Mouse (Mus musculus): Measurements from ENCODE around the gene Kif24. TPM values are rescaled to one million over a fixed set of nuclear protein-coding genes. Genes with fewer than 3 reads are reported as not detected.

The Kif24 gene
- polyA plus RNA-seq, 1 experiment from 2014 or later, result 9.1 TPM

DNA sequence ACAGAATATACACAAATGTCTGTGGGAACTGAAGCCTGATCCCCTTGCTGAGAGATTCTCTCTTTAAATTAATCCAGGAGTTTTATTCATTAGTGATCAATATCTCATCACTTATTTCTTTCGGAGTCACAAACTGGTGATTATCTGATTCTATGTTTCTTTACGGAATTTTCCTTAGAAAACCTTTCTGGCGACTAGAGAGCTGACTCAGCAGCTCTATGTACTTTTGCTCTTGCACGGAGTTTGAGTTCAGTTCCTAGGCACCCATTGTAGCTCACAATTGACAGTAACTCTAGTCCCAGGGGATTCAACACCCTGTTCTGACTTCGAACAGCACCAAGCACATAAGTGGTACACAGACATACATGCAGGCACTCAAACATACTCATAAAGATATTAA lies 25.8 kb downstream of the Kif24 start:
- Histone ChIP-seq H3K4me1 (no peaks in the 10 kb centered on the region), H3K36me3 (no peaks in the 10 kb centered on the region), H3K27me3 (ENCODE audit: insufficient read depth, poor library complexity, severe bottlenecking) (no peaks in the 10 kb centered on the region), H3K9me3 (no peaks in the 10 kb centered on the region), H3K27ac (no peak overlapping the region), H3K4me3 (no peak overlapping the region)
- no peak for DNase-seq (ENCODE audit: low spot score)
- WGBS, result 86% methylated on average over 5 of the region's 5 CpGs

DNA sequence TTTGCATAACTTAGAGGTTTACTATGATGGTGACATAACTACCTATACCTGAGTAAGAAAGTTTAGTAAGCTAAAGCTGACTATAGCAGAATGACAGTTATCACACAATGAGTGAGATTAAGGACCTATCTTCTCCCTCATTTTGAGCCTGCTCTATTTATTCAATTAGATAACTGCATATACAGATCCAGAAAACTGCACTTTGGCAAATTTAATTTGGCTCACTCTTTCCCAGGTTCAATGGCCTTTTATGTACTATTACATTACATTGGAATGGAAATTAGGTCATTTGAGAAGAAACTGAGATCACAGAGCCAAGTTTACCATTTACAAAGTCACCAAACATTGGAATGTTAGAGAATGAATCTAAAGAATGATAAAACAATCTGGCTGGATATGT lies 47.7 kb downstream of the Kif24 start:
- Histone ChIP-seq H3K27me3 (ENCODE audit: insufficient read depth, poor library complexity, severe bottlenecking) (no peaks in the 10 kb centered on the region), H3K9me3 (no peaks in the 10 kb centered on the region), H3K4me3 (no peak overlapping the region), H3K4me1 (no peaks in the 10 kb centered on the region), H3K27ac (no peak overlapping the region), H3K36me3 (peaks cover 6% of the 10 kb centered on the region; the same call in 1 of the 2 replicates)
- DNase-seq (ENCODE audit: low spot score), result no peak

DNA sequence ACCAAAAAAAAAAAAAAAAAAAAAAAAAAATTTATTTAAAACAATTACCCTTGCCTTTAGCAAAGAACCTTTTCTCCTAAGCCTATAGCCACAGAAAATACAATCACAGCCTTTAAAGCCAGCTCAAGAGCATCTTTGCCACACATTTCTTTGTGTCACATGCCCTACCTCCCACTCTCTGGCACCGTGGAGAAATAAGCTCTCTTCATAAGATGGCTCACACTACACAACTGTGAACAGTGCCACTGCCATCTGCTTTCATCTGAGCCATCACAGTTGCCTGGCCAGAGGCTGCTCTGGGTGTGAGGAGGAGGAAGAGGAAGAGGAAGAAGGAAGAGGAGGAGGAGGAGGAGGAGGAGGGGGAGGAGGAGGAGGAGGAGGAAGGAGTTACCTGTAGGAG lies 55.3 kb downstream of the Kif24 start:
- Histone ChIP-seq H3K9me3 (no peaks in the 10 kb centered on the region), H3K27ac (no peak overlapping the region), H3K36me3 (peaks cover 27% of the 10 kb centered on the region), H3K27me3 (ENCODE audit: insufficient read depth, poor library complexity, severe bottlenecking) (no peaks in the 10 kb centered on the region), H3K4me1 (no peaks in the 10 kb centered on the region), H3K4me3 (no peak overlapping the region)
- 93% methylated on average over 1 of the region's 1 CpGs for WGBS
- DNase-seq (ENCODE audit: low spot score), result no peak

DNA sequence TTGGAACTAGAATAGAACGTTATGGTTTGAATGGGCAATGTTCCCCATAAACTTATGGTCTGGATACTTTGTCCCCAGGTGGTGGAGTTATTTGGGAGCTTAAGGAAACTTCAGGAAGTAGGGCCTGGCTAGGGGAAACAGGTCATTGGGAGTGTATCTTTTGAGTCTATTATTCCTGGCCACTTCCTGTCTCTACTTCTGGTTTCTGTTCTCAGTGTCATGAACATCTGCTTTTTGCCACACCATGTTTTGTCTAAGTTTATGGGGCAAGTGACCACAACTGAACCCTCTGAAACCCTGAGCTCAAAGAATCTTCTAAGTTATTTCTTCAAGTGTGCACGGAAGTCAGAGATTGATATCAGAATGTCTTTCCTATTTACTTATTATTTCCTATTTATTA lies 57.3 kb downstream of the Kif24 start:
- H3K27me3 ChIP-seq (ENCODE audit: insufficient read depth, poor library complexity, severe bottlenecking), result no peaks in the 10 kb centered on the region
- no peaks in the 10 kb centered on the region for H3K9me3 ChIP-seq
- 95% methylated on average over 2 of the region's 2 CpGs for WGBS
- peak; percentile 7 for DNase-seq (ENCODE audit: low spot score)
- peaks cover 33% of the 10 kb centered on the region for H3K36me3 ChIP-seq
- no peak overlapping the region for H3K27ac ChIP-seq
- no peaks in the 10 kb centered on the region for H3K4me1 ChIP-seq
- no peak overlapping the region for H3K4me3 ChIP-seq

DNA sequence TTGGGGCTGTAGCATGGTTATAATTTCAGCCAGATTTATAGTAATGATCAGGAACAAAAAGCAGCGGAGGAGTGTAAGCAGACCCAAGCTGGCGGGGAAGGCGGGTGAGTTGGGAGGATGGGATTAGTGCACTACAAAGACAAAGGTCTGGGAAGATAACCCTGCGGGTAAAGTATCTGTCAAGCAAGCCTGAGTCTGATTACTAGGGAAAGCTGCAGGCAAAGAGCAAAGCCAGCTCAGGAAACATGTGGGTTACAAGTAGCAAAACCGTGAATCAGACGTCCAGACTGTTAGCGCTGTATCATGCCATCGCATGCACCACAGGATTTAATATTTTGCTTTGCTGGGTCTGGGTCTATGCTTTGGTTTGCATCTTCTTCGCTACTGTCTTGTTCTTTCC lies 58.1 kb downstream of the Kif24 start:
- no peaks in the 10 kb centered on the region for H3K27me3 ChIP-seq (ENCODE audit: insufficient read depth, poor library complexity, severe bottlenecking)
- H3K27ac ChIP-seq, result no peak overlapping the region
- H3K36me3 ChIP-seq, result peaks cover 31% of the 10 kb centered on the region; the same call in 1 of the 2 replicates
- H3K9me3 ChIP-seq, result no peaks in the 10 kb centered on the region
- H3K4me1 ChIP-seq, result no peaks in the 10 kb centered on the region
- peak; percentile 59 for DNase-seq (ENCODE audit: low spot score)
- no peak overlapping the region for H3K4me3 ChIP-seq
- 81% methylated on average over 9 of the region's 9 CpGs for WGBS

DNA sequence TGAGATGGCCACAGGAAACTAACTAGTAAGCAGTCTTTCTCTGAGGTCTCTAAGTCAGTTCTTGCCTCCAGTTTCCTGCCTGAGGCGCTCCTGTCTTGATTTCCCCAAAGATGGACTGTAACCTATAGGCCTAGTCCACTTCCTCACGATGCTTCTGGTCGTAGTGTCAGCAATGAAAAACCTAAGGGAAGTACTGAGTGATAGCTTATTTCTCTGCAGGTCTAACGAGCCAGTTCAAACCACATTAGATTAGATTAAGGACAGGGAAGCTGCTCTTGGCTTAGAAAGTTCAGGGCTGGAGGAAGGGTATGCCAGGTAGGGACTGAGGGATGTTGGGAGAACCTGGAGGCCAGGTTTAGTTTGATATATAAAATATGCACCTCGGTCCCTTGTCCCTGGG lies 63.1 kb downstream of the Kif24 start:
- Histone ChIP-seq H3K9me3 (no peaks in the 10 kb centered on the region), H3K27ac (no peak overlapping the region), H3K4me3 (no peak overlapping the region), H3K27me3 (ENCODE audit: insufficient read depth, poor library complexity, severe bottlenecking) (no peaks in the 10 kb centered on the region), H3K4me1 (no peaks in the 10 kb centered on the region), H3K36me3 (peaks cover 53% of the 10 kb centered on the region)
- 85% methylated on average over 5 of the region's 5 CpGs for WGBS
- DNase-seq (ENCODE audit: low spot score), result no peak

DNA sequence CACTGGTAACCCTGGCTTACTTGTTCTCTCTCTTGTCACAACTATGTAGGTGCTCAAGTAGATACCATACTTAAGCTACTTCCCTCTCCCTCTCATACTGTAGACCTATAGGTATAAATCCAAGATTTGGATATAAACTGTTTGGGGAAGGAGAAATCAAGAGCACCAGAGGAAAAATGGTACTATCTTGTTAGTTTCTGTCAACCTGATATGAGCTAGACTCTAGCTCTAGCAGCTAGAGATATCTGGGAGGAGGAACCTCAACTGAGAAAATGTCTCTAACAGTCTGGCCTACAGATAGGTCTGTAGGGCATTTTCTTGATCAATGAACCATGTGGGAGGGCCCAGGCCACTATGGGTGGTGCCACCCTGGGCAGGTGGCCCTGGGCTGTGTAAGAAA lies 63.5 kb downstream of the Kif24 start:
- Histone ChIP-seq H3K4me3 (no peak overlapping the region), H3K27ac (no peak overlapping the region), H3K4me1 (no peaks in the 10 kb centered on the region), H3K27me3 (ENCODE audit: insufficient read depth, poor library complexity, severe bottlenecking) (no peaks in the 10 kb centered on the region), H3K36me3 (peaks cover 50% of the 10 kb centered on the region), H3K9me3 (no peaks in the 10 kb centered on the region)
- DNase-seq (ENCODE audit: low spot score), result no peak

DNA sequence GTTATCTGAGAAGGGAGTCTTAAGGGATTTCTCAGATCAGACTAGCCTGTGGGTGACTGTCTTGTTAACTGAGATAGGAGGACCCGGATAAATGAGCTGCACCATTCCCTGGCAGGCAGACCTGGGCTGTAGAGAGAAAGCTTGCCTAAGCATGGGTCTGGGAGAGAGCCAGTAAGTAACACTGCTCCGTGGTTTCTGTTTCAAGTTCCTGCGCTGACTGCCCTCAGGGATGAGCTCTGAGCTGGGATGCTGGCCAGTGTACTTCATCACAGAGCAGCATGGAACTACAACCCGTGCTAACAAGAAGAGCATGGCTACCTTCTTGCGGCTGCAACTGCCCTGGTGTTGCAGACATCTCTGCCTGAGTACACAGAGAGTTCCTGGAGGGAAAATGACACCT lies 64.8 kb downstream of the Kif24 start:
- Histone ChIP-seq H3K4me1 (no peaks in the 10 kb centered on the region), H3K36me3 (peaks cover 57% of the 10 kb centered on the region), H3K27ac (no peak overlapping the region), H3K4me3 (no peak overlapping the region), H3K9me3 (no peaks in the 10 kb centered on the region), H3K27me3 (ENCODE audit: insufficient read depth, poor library complexity, severe bottlenecking) (no peaks in the 10 kb centered on the region)
- DNase-seq (ENCODE audit: low spot score), result no peak
- 88% methylated on average over 5 of the region's 5 CpGs for WGBS

DNA sequence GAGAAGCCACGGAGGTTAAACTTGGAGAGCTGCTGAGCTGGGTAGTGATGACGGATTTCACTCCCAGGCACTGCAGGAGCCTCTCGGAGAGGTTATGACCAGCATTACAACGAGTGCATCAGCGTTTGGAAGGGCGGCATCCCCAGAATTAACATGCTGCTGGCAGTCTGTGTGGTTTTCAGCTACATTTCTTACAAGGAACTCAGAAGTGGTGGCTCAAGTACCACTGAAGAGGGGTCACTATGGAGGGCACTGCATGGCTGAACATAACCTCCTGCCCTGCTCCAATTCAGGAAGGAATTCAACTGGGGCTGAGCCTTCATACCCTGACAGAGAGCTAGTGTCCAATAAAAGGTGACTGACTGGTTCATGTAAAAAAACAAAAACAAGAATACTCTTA lies 66.3 kb downstream of the Kif24 start:
- H3K9me3 ChIP-seq, result no peaks in the 10 kb centered on the region
- peaks cover 57% of the 10 kb centered on the region for H3K36me3 ChIP-seq
- 80% methylated on average over 6 of the region's 6 CpGs for WGBS
- H3K27me3 ChIP-seq (ENCODE audit: insufficient read depth, poor library complexity, severe bottlenecking), result no peaks in the 10 kb centered on the region
- H3K4me3 ChIP-seq, result no peak overlapping the region
- H3K27ac ChIP-seq, result no peak overlapping the region
- H3K4me1 ChIP-seq, result no peaks in the 10 kb centered on the region
- DNase-seq (ENCODE audit: low spot score), result no peak

DNA sequence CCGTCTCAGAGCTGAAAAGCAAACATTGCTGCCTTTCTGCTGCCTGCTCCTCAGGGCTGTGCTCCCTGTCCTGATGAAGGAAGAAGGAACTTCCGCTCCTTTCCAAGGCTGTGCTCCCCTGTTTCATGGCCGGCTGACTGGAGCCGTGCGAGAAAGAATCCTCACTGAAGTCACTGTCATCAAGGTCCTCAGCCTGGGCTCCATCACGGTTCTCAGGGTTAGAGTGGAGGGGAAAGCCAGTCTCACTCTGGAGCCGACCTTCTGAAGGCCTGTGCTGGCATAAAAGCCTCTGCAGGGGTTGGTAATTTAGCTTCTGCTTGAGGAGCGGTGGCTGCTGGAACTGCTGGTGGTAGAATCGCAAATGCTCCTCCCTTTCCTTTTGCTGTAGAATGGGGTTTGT lies 70.0 kb downstream of the Kif24 start:
- 80% methylated on average over 9 of the region's 9 CpGs for WGBS
- peaks cover 72% of the 10 kb centered on the region for H3K36me3 ChIP-seq
- no peak for DNase-seq (ENCODE audit: low spot score)
- H3K27me3 ChIP-seq (ENCODE audit: insufficient read depth, poor library complexity, severe bottlenecking), result no peaks in the 10 kb centered on the region
- H3K27ac ChIP-seq, result no peak overlapping the region
- no peak overlapping the region for H3K4me3 ChIP-seq
- H3K9me3 ChIP-seq, result no peaks in the 10 kb centered on the region
- no peaks in the 10 kb centered on the region for H3K4me1 ChIP-seq

DNA sequence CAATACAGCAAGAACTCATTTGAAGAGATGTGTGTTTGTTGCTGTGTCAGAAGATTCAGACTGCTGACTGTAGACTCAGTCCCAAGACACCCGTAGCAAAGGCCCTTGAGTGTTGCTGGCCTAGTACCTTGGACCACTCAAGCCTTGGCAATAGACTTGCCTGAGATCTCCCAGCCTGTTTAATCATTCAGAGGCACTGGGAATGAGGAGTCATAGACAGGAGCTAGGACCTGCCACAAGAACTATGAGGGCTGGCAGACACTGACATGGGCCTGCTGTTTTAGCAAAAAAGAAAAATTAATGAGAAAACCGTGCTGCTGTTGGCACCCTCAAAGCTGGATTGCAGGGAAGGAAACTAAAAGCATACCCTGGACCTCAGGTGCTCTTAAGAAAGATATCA lies 73.7 kb downstream of the Kif24 start:
- H3K9me3 ChIP-seq, result no peaks in the 10 kb centered on the region
- H3K27me3 ChIP-seq (ENCODE audit: insufficient read depth, poor library complexity, severe bottlenecking), result no peaks in the 10 kb centered on the region
- peaks cover 85% of the 10 kb centered on the region for H3K36me3 ChIP-seq
- no peaks in the 10 kb centered on the region for H3K4me1 ChIP-seq
- 92% methylated on average over 2 of the region's 2 CpGs for WGBS
- no peak overlapping the region for H3K4me3 ChIP-seq
- no peak for DNase-seq (ENCODE audit: low spot score)
- no peak overlapping the region for H3K27ac ChIP-seq

DNA sequence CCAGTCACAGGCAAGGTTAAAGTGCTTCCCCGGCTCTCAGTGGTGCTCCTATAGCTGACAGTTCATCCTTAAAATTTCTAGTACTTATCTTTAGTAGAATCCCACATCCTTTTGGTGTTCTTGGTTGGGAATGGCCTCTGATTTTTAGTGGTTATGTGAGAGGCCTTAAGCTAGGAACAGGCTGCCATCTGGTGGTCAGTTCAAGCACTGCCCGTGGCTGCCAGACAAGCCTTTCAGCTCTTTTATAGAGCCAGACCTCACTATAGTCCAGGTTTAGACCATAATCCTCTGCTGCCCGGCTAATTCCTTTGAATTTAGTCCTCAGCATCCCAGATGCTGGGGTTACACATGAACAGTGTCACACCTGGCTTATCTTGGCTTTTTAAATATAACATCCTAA lies 74.6 kb downstream of the Kif24 start:
- no peak overlapping the region for H3K27ac ChIP-seq
- peaks cover 78% of the 10 kb centered on the region for H3K36me3 ChIP-seq
- DNase-seq (ENCODE audit: low spot score), result peak; percentile 80
- 24% methylated on average over 3 of the region's 3 CpGs for WGBS
- no peaks in the 10 kb centered on the region for H3K4me1 ChIP-seq
- H3K9me3 ChIP-seq, result no peaks in the 10 kb centered on the region
- no peaks in the 10 kb centered on the region for H3K27me3 ChIP-seq (ENCODE audit: insufficient read depth, poor library complexity, severe bottlenecking)
- H3K4me3 ChIP-seq, result no peak overlapping the region

DNA sequence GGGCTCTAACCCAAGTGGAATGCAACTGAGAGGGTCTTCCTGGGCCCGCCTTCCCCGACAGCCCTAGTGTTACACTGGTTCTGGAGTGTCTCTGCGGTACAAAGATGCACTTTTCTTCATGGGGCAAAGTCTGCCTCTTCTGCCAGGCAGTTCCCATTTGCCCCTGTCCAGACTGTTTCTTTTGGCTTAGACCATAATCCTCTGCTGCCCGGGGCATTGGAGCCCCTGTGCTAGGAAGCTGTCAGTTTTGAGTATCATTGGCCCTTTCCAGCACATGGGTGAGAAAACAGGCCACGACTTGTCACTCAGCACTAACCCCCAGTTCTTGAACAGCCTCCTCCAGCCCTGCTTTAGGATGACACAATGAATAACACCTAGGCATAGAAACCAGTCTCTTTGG lies 75.4 kb downstream of the Kif24 start:
- Histone ChIP-seq H3K9me3 (no peaks in the 10 kb centered on the region), H3K27ac (no peak overlapping the region), H3K36me3 (peaks cover 73% of the 10 kb centered on the region), H3K4me1 (no peaks in the 10 kb centered on the region), H3K4me3 (no peak overlapping the region), H3K27me3 (ENCODE audit: insufficient read depth, poor library complexity, severe bottlenecking) (no peaks in the 10 kb centered on the region)
- WGBS, result 87% methylated on average over 5 of the region's 5 CpGs
- no peak for DNase-seq (ENCODE audit: low spot score)

DNA sequence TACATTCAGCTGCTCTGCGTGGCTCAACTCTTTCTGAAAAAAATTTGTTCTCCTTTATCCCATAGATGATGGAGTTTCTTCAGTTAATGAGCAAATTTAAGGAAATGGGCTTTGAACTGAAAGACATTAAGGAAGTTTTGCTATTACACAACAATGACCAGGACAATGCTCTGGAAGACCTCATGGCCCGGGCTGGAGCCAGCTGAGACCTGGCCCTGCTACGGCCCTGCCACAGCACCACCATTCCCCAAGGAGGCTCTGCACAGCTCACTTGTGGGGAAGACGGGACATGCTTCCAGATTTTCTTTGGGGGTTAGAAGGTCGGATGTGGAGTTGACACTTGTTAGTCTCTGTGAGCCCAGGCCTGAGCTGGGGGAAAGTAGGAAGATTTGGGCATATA lies 76.1 kb downstream of the Kif24 start:
- Histone ChIP-seq H3K4me3 (no peak overlapping the region), H3K27ac (no peak overlapping the region), H3K27me3 (ENCODE audit: insufficient read depth, poor library complexity, severe bottlenecking) (no peaks in the 10 kb centered on the region), H3K9me3 (no peaks in the 10 kb centered on the region), H3K4me1 (no peaks in the 10 kb centered on the region), H3K36me3 (peaks cover 72% of the 10 kb centered on the region)
- DNase-seq (ENCODE audit: low spot score), result no peak
- 87% methylated on average over 5 of the region's 5 CpGs for WGBS
